Mouse (Mus musculus): Measurements from ENCODE around the gene Zcchc7.

GRCm38 (mm10) chr4:44967402-44967801 is 211.7 kb downstream of the Zcchc7 start:
- no peak for TF ChIP-seq POLR2A (IDR thresholded peaks at IDR 0.05; ENCODE audit: extremely low read depth, insufficient read depth, low read length)
- no peak for TF ChIP-seq CTCF (IDR thresholded peaks at IDR 0.05; ENCODE audit: low read depth, low read length)
